Mouse (Mus musculus) heart, embryonic 14.5 days (tissue): ENCODE data around the gene Pink1. TPM values are rescaled to one million over a fixed set of nuclear protein-coding genes. Genes with fewer than 3 reads are reported as not detected.

Experiments
- ATAC-seq: fragments of 200-750 bp; cut with Nextera tagmentation; 2 replicates; pipeline ENCODE4 v1.8.0; 2017; ENCODE audit warnings: low read depth, moderate TSS enrichment; ENCODE audit not compliant: insufficient number of reproducible peaks, insufficient read depth, low FRiP score
- H3K27ac ChIP-seq, 2 experiments: fragments of 200-500 bp in 1 of 2; fragments of 300-500 bp in 1 of 2; sonication (generic) in 1 of 2; replicated peaks in 1 of 2; 2 replicates each; pipeline ENCODE4 v1.5.1; 2012 to 2014; ENCODE audit warnings: low read depth in 2 of 2, low read length in 2 of 2, control low read depth in 1 of 2, mild to moderate bottlenecking in 1 of 2, mixed read lengths in 1 of 2; ENCODE audit not compliant: control insufficient read depth in 1 of 2, insufficient read depth in 1 of 2
- H3K27me3 ChIP-seq: fragments of 300-500 bp; sonication (generic); 2 replicates; pipeline ENCODE4 v1.6.1; 2014; ENCODE audit warnings: mild to moderate bottlenecking, low read length, control low read depth; ENCODE audit not compliant: control insufficient read depth, insufficient read depth
- H3K36me3 ChIP-seq: fragments of 300-500 bp; sonication (generic); 2 replicates; pipeline ENCODE4 v1.6.1; 2014; ENCODE audit warnings: mild to moderate bottlenecking, control low read depth, low read length, mixed read lengths; ENCODE audit not compliant: control insufficient read depth, insufficient read depth
- H3K4me1 ChIP-seq, 2 experiments: fragments of 200-500 bp in 1 of 2; fragments of 300-500 bp in 1 of 2; sonication (generic) in 1 of 2; 2 replicates each; pipeline ENCODE4 v1.6.1; 2012 to 2014; ENCODE audit warnings: low read length in 2 of 2, control low read depth in 1 of 2, mixed read lengths in 1 of 2; ENCODE audit not compliant: control insufficient read depth in 2 of 2, insufficient read depth in 2 of 2
- H3K4me2 ChIP-seq: fragments of 300-500 bp; sonication (generic); 2 replicates; pipeline ENCODE4 v1.6.1; 2014; ENCODE audit warnings: mild to moderate bottlenecking, low read length
- H3K4me3 ChIP-seq, 2 experiments: fragments of 200-500 bp in 1 of 2; fragments of 300-500 bp in 1 of 2; sonication (generic) in 1 of 2; 2 replicates each; pipeline ENCODE4 v1.5.1; 2012 to 2014; ENCODE audit warnings: low read length in 2 of 2, mild to moderate bottlenecking in 2 of 2, control low read depth in 1 of 2, low read depth in 1 of 2, moderate library complexity in 1 of 2; ENCODE audit not compliant: control insufficient read depth in 1 of 2, insufficient read depth in 1 of 2
- H3K9ac ChIP-seq: fragments of 300-500 bp; sonication (generic); 2 replicates; pipeline ENCODE4 v1.6.1; 2014; ENCODE audit warnings: mild to moderate bottlenecking, low read length
- H3K9me3 ChIP-seq: fragments of 300-500 bp; sonication (generic); 2 replicates; pipeline ENCODE4 v1.6.1; 2016; ENCODE audit warnings: low read length, control low read depth; ENCODE audit not compliant: control insufficient read depth
- WGBS: fragments of 180-500 bp; shearing (Covaris S2); extraction: QIAGEN DNeasy Blood & Tissue Kit; methylation state at CpG from one replicate; pipeline ENCODE4 v1.1.7; 2014; 5-methylcytosine and 5-hydroxymethylcytosine counted together
- polyA plus RNA-seq: library from polyadenylated mRNA; unstranded; fragments of >200 nt; fragmentation: Nextera tagmentation; extraction: Ambion mirVana; gene quantifications from 2 replicates; pipeline ENCODE4 v1.2.1, GENCODE M21; 2014

Gene Pink1
- polyA plus RNA-seq, 1 experiment from 2014 or later = 50.9 TPM

- H3K27me3 ChIP-seq = no peaks in the 10 kb centered on the region
- H3K9ac ChIP-seq = no peak overlapping the region
- no peak overlapping the region for H3K4me3 ChIP-seq
- no peaks in the 10 kb centered on the region for H3K9me3 ChIP-seq
- no peak overlapping the region for H3K27ac ChIP-seq
- WGBS = 86% methylated on average over 11 of the region's 11 CpGs
- no peak for ATAC-seq
- peaks cover 99% of the 10 kb centered on the region for H3K36me3 ChIP-seq
- H3K4me2 ChIP-seq = no peak overlapping the region
- no peaks in the 10 kb centered on the region for H3K4me1 ChIP-seq
Measured at GRCm38 (mm10) chr4:138313021-138313420, 13.1 kb downstream of the Pink1 start.

- Histone ChIP-seq H3K4me3 (no peak overlapping the region), H3K4me2 (no peak overlapping the region), H3K9ac (no peak overlapping the region), H3K27me3 (no peaks in the 10 kb centered on the region), H3K27ac (no peak overlapping the region), H3K36me3 (peaks cover 99% of the 10 kb centered on the region), H3K9me3 (no peaks in the 10 kb centered on the region), H3K4me1 (no peaks in the 10 kb centered on the region)
- no peak for ATAC-seq
- 91% methylated on average over 3 of the region's 3 CpGs for WGBS
Measured at GRCm38 (mm10) chr4:138312105-138312504, 14.0 kb downstream of the Pink1 start.

- Histone ChIP-seq H3K4me2 (no peak overlapping the region), H3K27ac (no peak overlapping the region), H3K9me3 (no peaks in the 10 kb centered on the region), H3K36me3 (peaks cover 99% of the 10 kb centered on the region), H3K27me3 (no peaks in the 10 kb centered on the region), H3K9ac (no peak overlapping the region), H3K4me1 (no peaks in the 10 kb centered on the region), H3K4me3 (no peak overlapping the region)
- WGBS = 50% methylated on average over 8 of the region's 8 CpGs
- ATAC-seq = no peak
Measured at GRCm38 (mm10) chr4:138311595-138311994, 14.5 kb downstream of the Pink1 start.

GRCm38 (mm10) chr4:138310311-138310910 is 15.7 kb downstream of the Pink1 start:
- Histone ChIP-seq H3K36me3 (peaks cover 87% of the 10 kb centered on the region), H3K27ac (no peak overlapping the region), H3K27me3 (no peaks in the 10 kb centered on the region), H3K9ac (no peak overlapping the region), H3K4me3 (no peak overlapping the region), H3K9me3 (no peaks in the 10 kb centered on the region), H3K4me1 (peaks cover 3 to 6% of the 10 kb centered on the region in 2 experiments), H3K4me2 (no peak overlapping the region)
- WGBS = 87% methylated on average over 19 of the region's 19 CpGs
- no peak for ATAC-seq

- no peak overlapping the region for H3K9ac ChIP-seq
- no peak overlapping the region for H3K27ac ChIP-seq
- H3K9me3 ChIP-seq = no peaks in the 10 kb centered on the region
- H3K36me3 ChIP-seq = peaks cover 60% of the 10 kb centered on the region
- H3K4me3 ChIP-seq = no peak overlapping the region
- peaks cover 9 to 14% of the 10 kb centered on the region in 2 experiments for H3K4me1 ChIP-seq
- no peak overlapping the region for H3K4me2 ChIP-seq
- no peak for ATAC-seq
- WGBS = 90% methylated on average over 12 of the region's 12 CpGs
- no peaks in the 10 kb centered on the region for H3K27me3 ChIP-seq
Measured at GRCm38 (mm10) chr4:138307739-138308138, 18.4 kb downstream of the Pink1 start.

GRCm38 (mm10) chr4:138307025-138307424 is 19.1 kb downstream of the Pink1 start:
- Histone ChIP-seq H3K27me3 (no peaks in the 10 kb centered on the region), H3K9me3 (no peaks in the 10 kb centered on the region), H3K4me3 (no peak overlapping the region), H3K4me2 (no peak overlapping the region), H3K4me1 (peaks cover 9 to 14% of the 10 kb centered on the region in 2 experiments), H3K9ac (no peak overlapping the region), H3K27ac (no peak overlapping the region), H3K36me3 (peaks cover 53% of the 10 kb centered on the region)
- ATAC-seq = no peak
- WGBS = 86% methylated on average over 3 of the region's 3 CpGs

GRCm38 (mm10) chr4:138304340-138305104 is 21.6 kb downstream of the Pink1 start, which contains the start of gene Ddost:
Ddost (plus strand) TSS chr4:138304730.
- peaks cover 9 to 14% of the 10 kb centered on the region in 2 experiments for H3K4me1 ChIP-seq
- peak within 1 kb of the TSS; percentile 93 for H3K9ac ChIP-seq
- H3K4me3 ChIP-seq = peak within 1 kb of the TSS; percentile 89 to 91
- no peaks in the 10 kb centered on the region for H3K9me3 ChIP-seq
- H3K27me3 ChIP-seq = no peaks in the 10 kb centered on the region
- WGBS = under 1% methylated on average over 64 of the region's 64 CpGs
- peak within 1 kb of the TSS; percentile 87 for H3K4me2 ChIP-seq
- ATAC-seq = peak; percentile 96
- H3K36me3 ChIP-seq = peaks cover 29% of the 10 kb centered on the region
- H3K27ac ChIP-seq = peak within 1 kb of the TSS; percentile 76 to 78
